Mouse (Mus musculus) hindbrain, embryonic 10.5 days (tissue): ENCODE measurements around the gene Dcps. TPM values are rescaled to one million over a fixed set of nuclear protein-coding genes. Genes with fewer than 3 reads are reported as not detected.

Source experiments
- DNase-seq: peaks from one replicate; pipeline ENCODE4 v3.0.0-alpha.2; 2017; ENCODE audit warnings: low spot score
- H3K27ac ChIP-seq: fragments of 300-500 bp; sonication (generic); 2 replicates; pipeline ENCODE4 v1.5.1; 2016; ENCODE audit warnings: mild to moderate bottlenecking, moderate library complexity
- H3K27me3 ChIP-seq: fragments of 300-500 bp; sonication (generic); 2 replicates; pipeline ENCODE4 v1.6.1; 2016; ENCODE audit warnings: mild to moderate bottlenecking; ENCODE audit not compliant: poor library complexity, insufficient read depth, severe bottlenecking
- H3K36me3 ChIP-seq: fragments of 300-500 bp; sonication (generic); 2 replicates; pipeline ENCODE4 v1.6.1; 2016; ENCODE audit warnings: mild to moderate bottlenecking, moderate library complexity
- H3K4me1 ChIP-seq: fragments of 300-500 bp; sonication (generic); replicated peaks from 2 replicates; pipeline ENCODE4 v1.6.1; 2016; ENCODE audit warnings: mild to moderate bottlenecking
- H3K4me3 ChIP-seq: fragments of 300-500 bp; sonication (generic); 2 replicates; pipeline ENCODE4 v1.5.1; 2016; ENCODE audit warnings: mild to moderate bottlenecking, moderate library complexity
- H3K9me3 ChIP-seq: fragments of 300-500 bp; sonication (generic); 2 replicates; pipeline ENCODE4 v1.6.1; 2016; ENCODE audit warnings: mild to moderate bottlenecking, moderate library complexity
- WGBS: fragments of 180-500 bp; shearing (Covaris S2); methylation state at CpG from one replicate; pipeline ENCODE4 v1.1.7; 2016; 5-methylcytosine and 5-hydroxymethylcytosine counted together
- polyA plus RNA-seq: library from polyadenylated mRNA; unstranded; fragments of >200 nt; fragmentation: Nextera tagmentation; extraction: Ambion mirVana; gene quantifications from 2 replicates; pipeline ENCODE4 v1.2.1, GENCODE M21; 2016

Dcps gene
- polyA plus RNA-seq, 1 experiment from 2014 or later, result 101 TPM

DNA sequence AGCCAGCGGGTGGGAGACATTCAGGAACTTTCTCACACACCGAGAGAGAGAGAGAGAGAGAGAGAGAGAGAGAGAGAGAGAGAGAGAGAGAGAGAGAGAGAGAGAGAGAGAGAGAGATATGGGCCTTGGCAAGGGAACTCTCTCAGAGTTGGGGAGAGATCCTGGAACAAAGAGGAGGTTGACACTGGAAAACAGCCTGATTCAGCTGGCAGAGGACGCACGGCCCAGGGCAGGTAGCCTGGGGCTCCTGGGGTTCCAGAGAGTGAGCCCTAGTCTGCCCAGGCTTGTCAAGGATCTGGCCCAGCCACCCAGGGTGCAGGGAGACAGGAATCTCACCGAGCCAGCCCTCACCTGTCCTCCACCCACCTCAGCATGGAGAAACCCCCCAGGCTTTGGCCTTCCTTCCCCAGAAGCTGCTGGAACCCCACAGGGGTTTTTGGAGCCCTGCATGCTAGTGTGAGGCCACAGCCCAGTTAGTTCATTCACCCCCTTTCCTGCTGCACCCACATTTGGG is 36.6 kb downstream of the Dcps start:
- WGBS, result 79% methylated on average over 5 of the region's 5 CpGs
- Histone ChIP-seq H3K4me3 (no peak overlapping the region), H3K27ac (no peak overlapping the region), H3K36me3 (0 out of 2 replicates have a peak, but pooled peaks cover 9% of the 10 kb centered on the region), H3K4me1 (no peaks in the 10 kb centered on the region), H3K9me3 (no peaks in the 10 kb centered on the region), H3K27me3 (no peaks in the 10 kb centered on the region)
- no peak for DNase-seq

DNA sequence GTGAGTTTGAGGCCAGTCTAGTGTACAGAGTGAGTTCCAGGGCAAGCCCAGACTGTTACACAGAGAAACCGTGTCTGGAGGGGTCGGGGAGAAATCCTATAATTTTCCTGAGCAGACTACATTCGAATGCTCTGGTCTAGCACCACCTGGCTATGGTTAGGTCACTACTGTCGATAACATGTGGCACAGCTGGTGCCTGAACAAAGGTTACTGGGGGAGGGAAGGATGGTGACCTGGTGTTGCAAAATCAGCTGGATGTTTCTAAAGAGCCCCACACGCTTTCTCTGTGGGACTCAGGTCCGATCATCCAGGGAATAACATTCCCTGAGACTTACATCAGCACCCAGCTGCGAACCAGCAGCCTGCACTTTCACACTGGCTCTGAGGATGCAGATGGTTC is 37.8 kb downstream of the Dcps start:
- no peaks in the 10 kb centered on the region for H3K4me1 ChIP-seq
- H3K4me3 ChIP-seq, result no peak overlapping the region
- H3K27ac ChIP-seq, result no peak overlapping the region
- DNase-seq, result no peak
- no peaks in the 10 kb centered on the region for H3K9me3 ChIP-seq
- H3K36me3 ChIP-seq, result 0 out of 2 replicates have a peak, but pooled peaks cover 9% of the 10 kb centered on the region
- 77% methylated on average over 7 of the region's 7 CpGs for WGBS
- H3K27me3 ChIP-seq, result no peaks in the 10 kb centered on the region

DNA sequence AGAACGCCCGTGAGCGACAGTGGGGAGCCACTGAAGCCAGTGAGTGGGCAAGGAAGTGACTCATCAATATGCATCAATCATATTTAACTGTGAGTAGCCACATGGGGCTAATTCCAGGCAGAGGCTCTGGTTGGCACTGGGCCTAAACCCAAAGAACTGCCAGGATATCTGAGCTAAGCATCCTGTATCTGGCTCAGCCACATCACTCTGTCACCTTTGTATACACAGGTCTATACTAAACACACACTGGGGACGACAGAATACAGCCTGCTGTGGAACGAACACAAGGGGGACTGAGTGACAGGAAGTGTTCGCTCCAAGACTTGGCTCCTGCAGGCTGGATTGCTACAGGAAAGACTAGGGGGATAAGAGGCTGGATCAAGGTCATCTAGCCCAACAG is 40.3 kb downstream of the Dcps start:
- H3K27ac ChIP-seq, result no peak overlapping the region
- WGBS, result 84% methylated on average over 6 of the region's 6 CpGs
- H3K36me3 ChIP-seq, result 0 out of 2 replicates have a peak, but pooled peaks cover 9% of the 10 kb centered on the region
- no peak overlapping the region for H3K4me3 ChIP-seq
- 0 out of 2 replicates have a peak, but pooled peaks cover 4% of the 10 kb centered on the region for H3K4me1 ChIP-seq
- no peaks in the 10 kb centered on the region for H3K27me3 ChIP-seq
- H3K9me3 ChIP-seq, result no peaks in the 10 kb centered on the region
- no peak for DNase-seq

DNA sequence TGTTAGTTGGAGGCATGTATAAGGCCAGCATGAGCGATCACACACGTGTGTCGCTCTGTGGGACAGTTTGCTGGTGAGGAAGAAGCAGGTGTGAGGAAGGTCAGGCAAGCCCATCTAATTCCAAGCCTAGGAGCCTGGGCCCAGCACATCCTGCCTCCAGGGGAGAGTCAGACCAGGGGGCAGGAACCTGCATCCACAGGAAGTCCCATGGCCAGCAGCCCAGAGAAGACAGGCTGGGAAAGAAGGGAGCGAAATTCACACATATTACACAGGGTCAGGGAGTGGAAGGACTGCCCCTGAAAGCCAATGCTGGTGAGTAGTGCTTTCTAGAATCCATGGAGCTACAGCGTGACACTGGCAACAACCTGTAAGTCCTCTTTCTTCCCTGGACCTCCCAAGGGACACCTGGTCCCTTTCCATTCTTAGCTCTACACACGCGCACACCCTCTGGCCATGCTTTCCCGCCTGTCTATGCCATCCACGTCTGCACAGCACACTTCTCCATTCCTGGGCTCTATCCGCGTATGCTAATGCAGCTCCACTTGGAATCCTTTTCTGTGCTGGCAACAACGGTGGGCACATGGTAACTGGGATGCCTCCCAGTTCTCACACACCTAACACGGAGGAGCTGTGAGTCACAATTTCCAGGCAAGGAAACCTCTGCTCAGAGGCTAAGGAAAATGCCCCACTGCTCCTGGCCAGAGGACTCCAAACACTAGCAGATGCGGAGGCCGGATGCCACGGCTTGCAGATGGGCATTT is 44.0 kb downstream of the Dcps start:
- H3K9me3 ChIP-seq, result no peaks in the 10 kb centered on the region
- WGBS, result 91% methylated on average over 16 of the region's 16 CpGs
- H3K27me3 ChIP-seq, result no peaks in the 10 kb centered on the region
- DNase-seq, result no peak
- no peak overlapping the region for H3K4me3 ChIP-seq
- H3K4me1 ChIP-seq, result 0 out of 2 replicates have a peak, but pooled peaks cover 4% of the 10 kb centered on the region
- no peak overlapping the region for H3K27ac ChIP-seq
- peaks cover 36% of the 10 kb centered on the region for H3K36me3 ChIP-seq

DNA sequence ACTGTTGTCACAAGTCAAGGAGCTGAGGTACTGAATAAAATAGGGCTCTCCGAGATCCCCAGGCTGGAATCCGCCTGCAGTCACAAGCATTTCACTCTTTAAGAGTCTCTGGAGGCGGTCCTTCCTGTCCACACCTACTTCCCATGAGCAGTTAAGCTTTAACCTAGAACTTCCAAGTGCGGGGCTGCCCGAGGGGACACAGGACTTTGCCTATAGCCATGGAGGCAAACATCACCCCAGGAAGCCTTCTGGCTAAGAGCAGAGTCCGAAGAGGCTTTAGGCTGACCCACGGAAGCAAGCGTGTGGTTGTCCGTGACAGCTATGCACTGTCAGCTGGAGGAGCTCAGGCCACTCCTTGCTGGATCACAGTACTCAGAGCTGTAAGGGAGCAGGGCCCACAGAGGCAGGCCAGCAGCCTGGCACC is 46.9 kb downstream of the Dcps start:
- 0 out of 2 replicates have a peak, but pooled peaks cover 4% of the 10 kb centered on the region for H3K4me1 ChIP-seq
- H3K4me3 ChIP-seq, result no peak overlapping the region
- no peak overlapping the region for H3K27ac ChIP-seq
- peaks cover 52% of the 10 kb centered on the region for H3K36me3 ChIP-seq
- WGBS, result 88% methylated on average over 9 of the region's 9 CpGs
- no peaks in the 10 kb centered on the region for H3K27me3 ChIP-seq
- no peak for DNase-seq
- no peaks in the 10 kb centered on the region for H3K9me3 ChIP-seq

DNA sequence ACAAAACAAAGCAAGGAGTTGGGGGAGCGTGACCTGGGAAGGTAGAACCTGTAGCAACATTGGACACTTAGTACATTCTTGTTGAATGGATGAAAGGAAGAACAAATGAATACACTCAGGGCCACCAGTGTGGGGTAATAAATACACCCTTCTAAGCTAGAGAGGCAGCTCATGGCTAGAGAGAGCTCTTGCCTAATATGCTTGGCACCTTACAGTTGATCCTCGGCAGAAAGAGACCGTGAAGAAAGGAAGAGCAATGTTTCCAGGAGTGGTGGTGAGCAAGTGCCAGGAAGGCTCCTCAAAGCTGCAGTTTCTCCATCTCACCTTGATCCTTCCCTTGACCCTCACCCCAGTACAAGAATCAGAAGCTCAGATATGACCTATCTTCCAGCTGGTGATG is 47.3 kb downstream of the Dcps start:
- no peak for DNase-seq
- 0 out of 2 replicates have a peak, but pooled peaks cover 5% of the 10 kb centered on the region for H3K4me1 ChIP-seq
- H3K4me3 ChIP-seq, result no peak overlapping the region
- H3K27ac ChIP-seq, result no peak overlapping the region
- H3K36me3 ChIP-seq, result peaks cover 56% of the 10 kb centered on the region
- H3K27me3 ChIP-seq, result no peaks in the 10 kb centered on the region
- WGBS, result 94% methylated on average over 3 of the region's 3 CpGs
- H3K9me3 ChIP-seq, result no peaks in the 10 kb centered on the region

DNA sequence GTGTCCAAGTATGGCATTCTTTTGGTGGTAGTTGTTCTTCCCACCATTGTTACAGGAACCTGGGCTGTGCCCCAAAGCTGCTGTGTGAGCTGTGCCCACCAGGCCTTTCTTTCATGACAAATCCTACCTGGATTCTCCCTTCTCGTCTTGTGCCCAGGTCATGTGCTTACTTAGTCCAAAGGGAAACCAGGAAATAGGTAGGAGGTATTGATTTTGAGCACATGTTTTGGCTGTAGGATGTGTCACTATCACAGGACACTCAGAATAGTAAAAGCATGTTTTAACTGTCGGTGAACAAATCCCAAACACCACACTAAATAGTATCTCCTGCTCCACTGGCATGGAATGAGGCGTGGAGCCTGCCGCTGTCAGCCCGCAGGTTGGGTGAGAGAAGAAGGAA is 48.3 kb downstream of the Dcps start:
- WGBS, result 93% methylated on average over 5 of the region's 5 CpGs
- Histone ChIP-seq H3K36me3 (peaks cover 66% of the 10 kb centered on the region), H3K4me1 (peaks cover 14% of the 10 kb centered on the region; the same call in 1 of the 2 replicates), H3K27me3 (no peaks in the 10 kb centered on the region), H3K27ac (no peak overlapping the region), H3K4me3 (no peak overlapping the region), H3K9me3 (no peaks in the 10 kb centered on the region)
- DNase-seq, result no peak

DNA sequence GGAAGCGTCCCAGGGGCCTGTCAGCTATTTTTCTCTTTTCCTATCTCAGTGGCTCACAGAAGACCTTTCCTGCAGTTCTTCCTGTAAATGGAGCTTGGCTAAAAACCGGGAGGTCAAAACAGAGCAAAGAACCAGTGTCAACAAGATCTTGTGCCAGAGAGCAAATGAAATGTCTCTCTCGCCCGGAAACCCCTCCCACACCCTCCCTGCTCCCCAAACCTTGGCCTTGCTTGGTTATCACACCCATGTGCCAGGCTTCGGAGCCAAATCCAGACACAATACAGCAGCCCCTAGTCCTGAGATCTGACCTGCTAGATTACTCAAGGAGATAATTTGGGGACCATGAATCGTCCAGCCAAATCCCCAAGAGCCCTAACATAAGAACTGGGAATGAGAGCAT is 48.7 kb downstream of the Dcps start:
- 84% methylated on average over 6 of the region's 6 CpGs for WGBS
- no peak overlapping the region for H3K27ac ChIP-seq
- peaks cover 70% of the 10 kb centered on the region for H3K36me3 ChIP-seq

DNA sequence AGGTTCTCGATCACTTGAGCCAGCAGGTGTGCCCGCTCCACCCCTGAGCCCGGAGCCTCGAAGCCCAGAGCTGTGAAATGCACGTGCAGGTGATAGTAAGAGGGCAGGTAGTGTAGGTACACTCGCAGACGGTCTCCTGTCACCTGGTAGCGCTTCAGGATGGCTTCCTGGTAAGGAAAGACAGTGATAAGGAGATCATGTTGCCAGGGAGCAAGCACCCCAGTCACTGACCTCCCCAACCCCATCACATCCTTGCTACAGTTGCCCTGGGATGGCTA is 51.2 kb downstream of the Dcps start:
- no peak overlapping the region for H3K27ac ChIP-seq
- no peak for DNase-seq
- peaks cover 87% of the 10 kb centered on the region for H3K36me3 ChIP-seq
- peaks cover 10% of the 10 kb centered on the region; the same call in 1 of the 2 replicates for H3K4me1 ChIP-seq
- H3K9me3 ChIP-seq, result no peaks in the 10 kb centered on the region
- 90% methylated on average over 8 of the region's 8 CpGs for WGBS
- no peaks in the 10 kb centered on the region for H3K27me3 ChIP-seq
- H3K4me3 ChIP-seq, result no peak overlapping the region

More for the DNA sequence above, 48.7 kb downstream of the Dcps start:
- no peaks in the 10 kb centered on the region for H3K9me3 ChIP-seq
- no peak for DNase-seq
- no peak overlapping the region for H3K4me3 ChIP-seq
- H3K4me1 ChIP-seq, result peaks cover 14% of the 10 kb centered on the region; the same call in 1 of the 2 replicates
- no peaks in the 10 kb centered on the region for H3K27me3 ChIP-seq

DNA sequence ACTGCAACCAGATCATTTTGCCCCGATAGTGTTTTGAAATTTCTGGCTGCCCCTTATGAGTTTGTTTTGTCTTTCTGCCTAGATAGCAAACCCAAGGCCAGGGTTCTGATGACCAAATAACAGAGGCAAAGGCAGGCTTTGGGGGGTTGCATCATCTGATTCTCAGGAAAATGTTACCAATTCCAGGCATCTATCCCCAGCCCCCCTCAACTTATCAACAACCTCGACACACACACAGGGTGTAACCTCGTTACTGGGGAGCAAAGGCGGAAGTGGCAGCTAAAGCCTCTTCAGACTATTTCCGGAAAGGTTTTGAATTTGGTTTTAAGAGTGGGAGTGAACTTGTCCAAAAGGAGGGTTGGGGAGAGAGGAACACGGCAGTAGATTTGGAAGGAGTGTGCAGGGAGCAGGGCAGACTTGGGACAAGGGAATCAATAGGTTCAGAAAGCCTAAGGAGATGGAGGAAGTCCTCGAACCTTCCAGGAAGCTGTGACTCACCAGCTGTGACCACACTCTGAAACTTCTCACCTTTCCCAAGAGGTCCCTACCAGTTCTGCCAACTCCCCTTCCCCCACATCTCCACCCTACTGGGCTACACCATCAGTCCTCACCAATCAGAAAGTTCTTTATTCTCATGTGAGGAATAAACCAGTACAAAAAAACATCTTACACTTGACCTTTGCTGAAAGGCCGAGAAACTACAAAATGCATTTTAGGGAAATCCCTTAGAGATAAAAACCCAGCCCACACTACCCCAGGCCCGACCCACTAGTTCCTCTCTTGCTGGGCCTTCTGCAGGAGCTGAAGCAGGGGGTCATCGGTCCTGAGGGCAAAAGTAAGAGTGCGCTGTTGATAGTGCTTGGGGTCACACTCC is 51.8 kb downstream of the Dcps start:
- H3K9me3 ChIP-seq, result no peaks in the 10 kb centered on the region
- H3K27ac ChIP-seq, result peak overlapping the region; percentile 16; the same call in 1 of the 2 replicates
- no peak overlapping the region for H3K4me3 ChIP-seq
- H3K27me3 ChIP-seq, result no peaks in the 10 kb centered on the region
- WGBS, result 85% methylated on average over 11 of the region's 11 CpGs
- H3K36me3 ChIP-seq, result peaks cover 83% of the 10 kb centered on the region
- peaks cover 10% of the 10 kb centered on the region; the same call in 1 of the 2 replicates for H3K4me1 ChIP-seq
- DNase-seq, result no peak

DNA sequence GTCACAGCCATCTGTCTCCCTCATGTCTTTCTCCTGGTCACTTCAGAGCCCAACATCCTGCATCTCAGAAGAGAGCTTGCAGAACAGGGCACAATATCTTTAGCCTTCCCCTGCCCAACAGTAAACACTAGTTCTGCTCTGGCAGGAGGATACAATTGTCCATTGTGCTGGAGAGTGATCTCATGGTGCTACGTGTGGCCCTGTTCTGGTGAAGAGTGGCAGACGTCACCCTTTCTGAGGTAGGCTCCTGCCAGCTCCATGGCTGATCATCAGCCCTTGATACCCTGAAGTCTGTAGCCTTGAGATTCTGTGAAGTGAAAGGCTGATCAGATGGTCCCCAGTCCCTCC is 52.4 kb downstream of the Dcps start:
- WGBS, result 78% methylated on average over 2 of the region's 2 CpGs
- DNase-seq, result no peak
- Histone ChIP-seq H3K4me3 (no peak overlapping the region), H3K9me3 (no peaks in the 10 kb centered on the region), H3K4me1 (peaks cover 10% of the 10 kb centered on the region; the same call in 1 of the 2 replicates), H3K27me3 (no peaks in the 10 kb centered on the region), H3K27ac (no peak overlapping the region), H3K36me3 (peaks cover 76% of the 10 kb centered on the region)

DNA sequence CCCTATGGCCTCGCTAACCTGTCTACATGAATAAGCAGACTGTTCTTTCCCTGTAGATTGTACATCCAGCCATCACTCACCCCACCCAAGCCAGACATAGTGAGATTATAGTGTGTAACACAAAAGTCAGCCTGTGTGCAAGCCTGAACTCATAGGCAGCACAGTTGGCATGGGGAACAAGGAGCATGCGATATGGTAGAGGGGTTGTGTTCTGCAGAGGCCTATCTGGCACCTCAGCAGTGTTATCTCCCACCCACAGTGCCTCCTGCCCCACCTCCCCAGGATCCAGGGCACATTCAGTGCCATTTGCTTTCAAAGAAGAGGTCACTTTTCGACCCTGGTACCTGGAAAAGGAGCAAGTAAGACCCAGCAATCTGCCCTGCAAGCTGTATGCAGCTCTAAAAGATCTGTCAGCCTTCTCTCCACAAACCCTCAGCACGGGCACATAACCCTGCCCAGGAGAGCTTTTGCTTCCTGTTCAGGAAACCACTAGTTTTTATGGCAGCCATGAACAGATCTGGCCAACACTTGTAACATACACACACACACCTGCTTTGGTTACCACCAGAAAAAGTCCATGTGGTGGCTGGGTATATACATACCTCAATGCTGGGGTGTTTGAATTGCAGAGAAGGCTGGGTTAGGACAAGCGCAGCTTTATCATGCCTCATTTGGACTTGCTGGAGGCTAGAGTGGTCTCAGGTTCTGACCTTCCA is 53.2 kb downstream of the Dcps start:
- H3K36me3 ChIP-seq, result peaks cover 69% of the 10 kb centered on the region
- no peak overlapping the region for H3K4me3 ChIP-seq
- WGBS, result 81% methylated on average over 5 of the region's 5 CpGs
- H3K27ac ChIP-seq, result no peak overlapping the region
- no peaks in the 10 kb centered on the region for H3K27me3 ChIP-seq
- no peaks in the 10 kb centered on the region for H3K9me3 ChIP-seq
- H3K4me1 ChIP-seq, result peaks cover 12% of the 10 kb centered on the region
- no peak for DNase-seq
